Mouse (Mus musculus) cerebellum, adult 18-20 months (tissue): ENCODE data around the gene Ccl26.
"Not testable (repeated sequence)": the region's sequence is repeated elsewhere in the genome, so short reads cannot be mapped to it uniquely, and the experiment has no call there.

Source experiments
- DNase-seq, 2 experiments: peaks; one replicate each; pipeline ENCODE4 v3.0.0; 2021

Gene Ccl26

DNA sequence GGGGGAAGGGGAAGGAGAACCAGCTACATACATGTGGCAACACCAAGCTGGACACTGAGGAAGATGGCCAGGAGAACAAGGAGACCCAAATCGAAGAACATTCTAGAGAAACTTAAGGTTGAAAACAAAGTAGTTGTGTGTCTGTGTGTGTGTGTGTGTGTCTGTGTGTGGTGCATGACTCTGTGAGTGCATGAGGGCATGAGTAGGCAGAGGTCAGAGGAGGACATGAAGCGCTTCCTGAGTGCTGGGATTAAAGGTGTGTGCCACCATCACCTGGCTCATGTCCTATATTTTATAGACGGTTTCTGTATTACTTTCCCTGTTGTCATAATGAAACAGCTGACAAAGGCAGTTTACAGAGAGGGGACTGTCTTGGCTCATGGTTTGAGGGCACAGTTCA lies at the start of gene Ccl26:
TSS of gene Ccl26 (minus strand) at position 101 of the 400 bp plus-strand sequence.
- no peak for DNase-seq

- DNase-seq: no peak
Observed at GRCm38 (mm10) chr5:135609794-135610193, 46.4 kb upstream of the Ccl26 start.

GRCm38 (mm10) chr5:135607581-135607980 lies 44.2 kb upstream of the Ccl26 start:
- DNase-seq: no peak

DNA sequence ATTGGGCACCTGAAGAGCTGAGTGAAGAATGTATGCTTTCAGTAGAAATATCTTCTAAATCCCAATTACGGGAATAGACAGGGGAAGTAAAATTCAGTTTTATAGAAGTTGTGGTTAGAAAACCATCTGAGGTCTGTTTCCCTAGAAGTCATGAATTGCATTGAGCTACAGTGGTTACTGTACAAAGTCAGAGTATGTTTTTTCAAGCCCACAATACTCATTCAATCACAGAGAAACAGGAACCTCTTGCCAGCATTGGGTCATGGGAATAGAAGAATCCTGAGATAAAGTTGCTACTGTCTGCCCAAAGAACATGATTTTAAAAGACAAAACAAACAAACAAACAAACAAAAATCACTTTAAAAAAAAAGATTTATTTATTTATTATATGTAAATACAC lies 43.3 kb upstream of the Ccl26 start:
- DNase-seq: not testable (repeated sequence)

- DNase-seq: not testable (repeated sequence)
Observed at GRCm38 (mm10) chr5:135604643-135605042, 41.3 kb upstream of the Ccl26 start.

- no peak for DNase-seq
Observed at GRCm38 (mm10) chr5:135589996-135590784, 26.8 kb upstream of the Ccl26 start.

DNA sequence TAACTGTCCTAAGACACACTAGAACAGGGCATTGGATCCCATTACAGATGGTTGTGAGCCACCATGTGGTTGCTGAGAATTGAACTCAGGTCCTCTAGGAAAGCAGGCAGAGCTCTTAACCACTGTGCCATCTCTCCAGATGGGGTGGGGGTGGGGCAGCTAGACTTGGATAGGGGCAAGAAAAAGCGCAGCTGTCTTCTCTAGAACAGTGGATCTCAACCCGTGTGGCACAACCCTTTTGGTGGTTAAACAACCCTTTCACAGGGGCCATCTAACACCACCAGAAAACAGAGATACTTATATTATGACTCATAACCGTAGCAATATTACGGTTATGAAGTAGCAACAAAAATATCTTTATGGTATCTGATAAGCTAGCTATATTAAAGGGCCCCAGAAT lies 24.4 kb upstream of the Ccl26 start:
- DNase-seq: no peak

GRCm38 (mm10) chr5:135585691-135586090 lies 22.3 kb upstream of the Ccl26 start:
- DNase-seq: no peak

DNA sequence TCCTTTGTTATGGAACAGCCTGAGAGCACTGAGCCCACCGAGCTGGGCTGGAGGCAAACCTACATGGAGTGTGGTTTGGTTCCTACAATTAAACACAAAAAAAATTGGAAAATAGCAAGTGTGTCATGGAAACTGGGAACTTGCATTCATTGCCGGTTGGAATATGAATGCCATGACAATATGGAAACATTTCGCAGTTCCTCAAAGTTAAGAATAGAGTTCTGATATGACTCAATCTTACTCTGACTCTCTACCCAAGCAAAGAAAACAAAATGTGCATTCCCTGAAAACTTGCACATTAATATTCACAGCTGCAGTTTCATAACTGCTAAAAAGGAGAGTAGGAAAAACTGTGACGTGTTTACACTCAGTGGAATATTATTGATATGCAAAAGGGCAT lies 19.0 kb upstream of the Ccl26 start:
- no peak for DNase-seq

DNA sequence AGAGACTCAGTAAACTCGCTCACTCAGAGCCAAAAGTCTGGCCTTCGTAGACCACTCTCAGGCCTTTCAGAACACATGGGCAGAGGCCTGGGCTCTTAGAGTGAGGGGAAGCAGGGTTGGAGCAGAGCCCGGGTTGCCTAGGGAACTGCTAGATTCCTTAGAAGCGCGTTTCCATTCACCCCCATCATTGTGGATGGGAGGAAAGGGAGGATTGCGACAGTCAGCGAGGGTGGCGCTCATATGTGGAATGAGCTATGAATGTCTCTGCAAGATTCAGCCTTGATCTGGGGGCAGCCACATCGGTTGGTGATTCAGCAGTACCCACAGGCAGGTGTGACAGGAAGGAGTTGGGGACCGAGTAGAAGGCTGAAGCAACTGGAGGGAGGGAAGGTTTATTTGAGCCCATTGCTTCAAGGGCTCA lies 16.0 kb upstream of the Ccl26 start:
- no peak for DNase-seq

- DNase-seq: no peak
Observed at GRCm38 (mm10) chr5:135576055-135576454, 12.7 kb upstream of the Ccl26 start.

GRCm38 (mm10) chr5:135573006-135573405 lies 9.6 kb upstream of the Ccl26 start, which contains the start of gene Ccl24:
Gene Ccl24, minus strand, starts transcription at chr5:135573049.
- DNase-seq: no peak

- DNase-seq: no peak
Observed at GRCm38 (mm10) chr5:135568698-135569097, 5.3 kb upstream of the Ccl26 start.

GRCm38 (mm10) chr5:135567556-135568265 lies 4.3 kb upstream of the Ccl26 start:
- DNase-seq: no peak

- no peak for DNase-seq
Observed at GRCm38 (mm10) chr5:135557671-135558070, 5.7 kb downstream of the Ccl26 start.

DNA sequence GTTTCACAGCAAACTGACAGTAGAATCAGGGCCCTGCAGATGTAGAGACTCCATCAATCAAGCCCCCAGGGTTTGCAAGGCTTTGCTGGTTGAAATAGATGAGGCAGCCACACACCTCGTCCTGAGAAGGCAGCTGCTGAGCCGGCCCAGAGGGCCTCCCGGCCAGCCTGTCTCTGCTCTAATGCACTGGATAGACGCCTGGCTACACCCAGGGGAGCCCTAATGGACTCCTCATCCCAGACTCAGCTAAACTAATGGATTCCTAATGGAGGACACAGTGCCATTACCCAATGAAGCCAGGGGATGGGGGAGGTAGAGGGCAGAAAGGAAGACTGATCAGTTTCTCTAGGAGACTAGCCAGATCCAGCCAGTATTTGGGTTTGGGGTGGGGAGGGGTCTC lies 6.3 kb downstream of the Ccl26 start:
- DNase-seq: no peak

DNA sequence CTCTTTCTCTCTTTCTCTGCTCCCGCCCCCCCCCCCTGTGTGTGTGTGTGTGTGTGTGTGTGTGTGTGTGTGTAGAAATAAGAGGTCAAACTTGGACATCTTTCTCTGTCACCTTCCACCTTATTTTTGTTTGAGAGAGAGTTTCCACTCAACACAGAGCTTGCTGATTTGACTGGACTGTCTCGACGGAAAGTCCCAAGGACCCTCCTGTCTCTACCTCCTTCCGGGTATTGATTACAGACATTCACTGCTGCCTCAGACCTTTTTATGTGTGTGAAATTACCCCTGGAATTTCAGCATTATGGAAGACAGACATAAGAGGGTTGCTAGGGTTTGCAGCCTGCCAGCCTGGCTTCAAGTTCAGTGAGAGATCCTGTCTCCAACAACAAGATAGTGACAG lies 7.1 kb downstream of the Ccl26 start:
- no peak for DNase-seq

DNA sequence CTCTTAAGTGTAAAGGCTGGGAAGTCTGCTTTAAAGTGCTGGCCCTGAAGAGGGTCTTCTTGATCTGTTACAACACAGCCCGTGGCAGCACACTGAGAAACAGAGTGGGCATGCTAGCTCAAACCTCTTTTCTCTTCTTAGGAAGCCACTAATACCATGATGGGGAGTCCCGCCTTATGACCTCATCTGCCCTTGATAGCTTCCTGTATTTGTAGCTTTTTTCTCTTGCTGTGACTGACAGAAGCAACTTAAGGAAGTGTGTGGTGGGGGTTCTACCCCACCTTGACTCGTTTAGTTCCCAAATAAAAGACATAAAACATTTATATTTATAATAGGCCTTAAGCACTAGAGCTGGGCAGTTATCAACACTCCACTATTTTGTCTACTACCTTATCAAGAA lies 11.8 kb downstream of the Ccl26 start:
- no peak for DNase-seq

DNA sequence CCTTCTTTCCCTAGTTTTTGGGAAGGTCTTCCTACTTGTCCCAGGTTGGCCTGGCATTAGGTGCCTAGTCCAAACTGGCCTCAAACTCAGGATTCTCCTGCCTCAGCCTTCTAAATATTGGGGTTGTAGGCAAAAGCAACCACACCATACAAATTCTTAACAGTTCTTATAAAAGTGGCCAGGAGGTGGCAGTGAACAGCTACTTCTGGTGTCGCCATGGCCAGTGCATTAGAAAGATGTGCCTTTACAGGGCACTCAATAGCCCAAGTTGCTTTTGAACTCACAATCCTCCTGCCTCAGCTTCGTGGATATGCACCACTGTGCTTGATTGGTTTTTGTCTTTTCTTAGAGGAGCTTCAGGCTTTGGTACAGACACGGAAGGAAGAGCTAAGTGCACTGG lies 12.5 kb downstream of the Ccl26 start:
- peak in 1 of 2 experiments; percentile 15 for DNase-seq

DNA sequence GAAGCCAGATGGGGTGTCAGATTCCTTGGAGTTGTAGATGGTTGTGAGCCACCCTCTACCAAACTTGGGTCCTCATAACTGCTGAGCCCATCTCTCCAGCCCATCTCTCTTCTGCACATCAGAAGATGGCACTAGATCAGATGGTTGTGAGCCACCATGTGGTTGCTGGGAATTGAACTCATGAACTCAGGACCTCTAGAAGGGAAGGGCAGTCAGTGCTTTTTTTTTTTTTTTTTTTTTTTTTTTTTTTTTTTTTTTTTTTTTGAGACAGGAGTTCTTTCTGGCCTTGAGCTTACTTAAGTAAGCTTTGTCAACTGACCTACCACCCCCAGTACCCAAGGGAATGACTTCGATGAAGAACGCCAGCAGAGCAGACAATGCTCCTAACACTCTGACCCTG lies 15.4 kb downstream of the Ccl26 start:
- no peak for DNase-seq

DNA sequence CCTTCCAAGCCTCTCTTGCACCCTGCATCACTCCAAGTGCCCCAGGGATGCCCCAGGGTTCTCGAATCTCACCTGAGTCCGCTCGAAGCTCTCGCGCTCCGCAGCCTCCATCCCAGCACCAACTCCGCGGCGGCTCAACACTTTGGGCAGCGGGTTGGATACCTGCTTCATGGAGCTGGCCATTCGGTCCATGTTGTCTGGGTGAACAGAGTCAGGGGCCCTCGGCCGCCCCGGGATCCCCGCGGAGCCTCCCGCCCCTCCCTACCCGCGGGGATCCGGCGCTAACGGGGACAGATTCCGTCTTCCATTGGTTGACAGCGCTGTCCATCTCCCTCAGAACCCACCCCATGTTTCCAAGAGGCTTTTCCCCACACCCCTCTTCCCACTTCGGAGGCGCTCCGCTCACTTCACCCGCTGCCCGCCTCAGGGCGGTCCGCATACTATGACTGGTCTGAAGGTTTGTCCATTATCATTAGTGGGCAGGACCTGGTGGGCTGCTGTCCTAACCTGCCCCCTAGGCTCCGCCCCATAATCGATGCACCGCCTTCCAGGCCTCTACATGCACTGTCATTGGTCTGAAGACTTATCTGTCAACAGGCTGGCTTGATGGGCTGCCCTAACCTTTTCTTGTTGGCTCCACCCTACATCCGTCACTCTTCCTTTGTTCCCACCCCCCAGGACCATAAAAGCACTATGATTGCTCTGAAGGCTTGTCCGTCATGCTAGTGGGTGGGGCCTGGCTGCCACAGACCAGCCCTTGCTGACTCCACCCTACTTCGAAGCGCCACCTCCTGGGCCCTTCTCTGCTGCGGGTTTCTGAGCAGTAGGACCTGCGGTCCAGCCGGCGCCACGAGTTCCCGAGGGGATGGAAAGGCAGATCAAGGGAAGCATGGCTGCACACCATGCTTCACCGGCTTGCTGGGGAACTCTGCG lies 18.2 kb downstream of the Ccl26 start, which contains the start of gene Hip1:
TSS of gene Hip1 (minus strand) at position 256 of the 933 bp plus-strand sequence.
- DNase-seq: peak; percentile 99

- DNase-seq: peak; percentile 30 to 44
Observed at GRCm38 (mm10) chr5:135544032-135544558, 19.3 kb downstream of the Ccl26 start.

GRCm38 (mm10) chr5:135537794-135538214 lies 25.6 kb downstream of the Ccl26 start:
- no peak for DNase-seq
